Mouse (Mus musculus) layer of hippocampus, adult 8-10 months (tissue): ENCODE measurements at regions not wholly inside any gene's neighbourhood (a gene's known extent, or its start where the extent isn't known, plus 50 kb on each side); places are given as distances from the start of the nearest gene placed in this dataset.
A peak's percentile ranks its signal among the peaks of the same experiment; 100 is the strongest.

Experiments
- DNase-seq, 2 experiments: peaks; one replicate each; pipeline ENCODE4 v3.0.0; 2022; ENCODE audit warnings: low spot score in 2 of 2

DNA sequence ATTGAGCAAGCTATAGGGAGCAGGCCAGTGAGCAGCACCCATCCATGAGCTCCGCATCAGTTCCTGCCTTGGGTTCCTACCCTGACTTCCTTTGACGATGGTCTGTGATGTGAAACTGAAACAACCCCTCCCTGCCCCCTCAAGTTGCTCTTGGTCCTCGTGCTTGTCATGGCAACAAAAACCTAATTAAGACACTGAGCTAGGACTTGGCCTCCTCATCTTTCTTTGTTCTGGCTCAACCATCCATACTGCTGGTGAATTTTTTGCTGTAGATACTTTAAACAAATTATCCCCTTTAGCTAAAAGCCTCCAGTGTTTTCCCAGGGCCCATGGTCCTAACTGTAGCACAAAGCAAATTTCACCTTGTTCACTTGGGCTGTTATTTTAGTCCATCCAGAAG, 129.9 kb upstream of the Peli2 start:
- no peak for DNase-seq

DNA sequence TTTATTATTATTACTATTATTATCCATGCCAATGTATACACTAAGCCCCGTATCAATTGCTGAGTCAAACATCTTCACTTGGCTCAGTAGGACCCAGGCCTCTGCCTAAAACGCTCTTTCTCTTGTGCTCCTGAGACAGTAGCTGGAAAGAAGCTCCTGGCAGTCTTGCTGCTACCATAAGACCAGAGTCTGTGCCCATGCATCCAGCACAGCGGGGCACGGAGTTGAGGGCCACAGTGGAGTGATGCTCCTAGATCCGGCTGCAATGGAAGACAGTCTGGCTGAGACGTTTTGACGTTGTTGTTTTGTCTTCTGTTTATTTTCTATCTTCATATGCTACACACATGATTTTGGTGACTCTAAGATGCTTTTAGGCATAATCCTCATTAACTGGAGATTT, 129.1 kb upstream of the Peli2 start:
- no peak for DNase-seq

GRCm38 (mm10) chr14:47992091-47992490, 128.5 kb upstream of the Peli2 start:
- no peak for DNase-seq

GRCm38 (mm10) chr14:47992851-47993250, 127.8 kb upstream of the Peli2 start:
- DNase-seq = no peak

GRCm38 (mm10) chr14:47998936-47999335, 121.7 kb upstream of the Peli2 start:
- no peak for DNase-seq

- no peak for DNase-seq
Observed at GRCm38 (mm10) chr14:48005092-48005928, 115.3 kb upstream of the Peli2 start.

DNA sequence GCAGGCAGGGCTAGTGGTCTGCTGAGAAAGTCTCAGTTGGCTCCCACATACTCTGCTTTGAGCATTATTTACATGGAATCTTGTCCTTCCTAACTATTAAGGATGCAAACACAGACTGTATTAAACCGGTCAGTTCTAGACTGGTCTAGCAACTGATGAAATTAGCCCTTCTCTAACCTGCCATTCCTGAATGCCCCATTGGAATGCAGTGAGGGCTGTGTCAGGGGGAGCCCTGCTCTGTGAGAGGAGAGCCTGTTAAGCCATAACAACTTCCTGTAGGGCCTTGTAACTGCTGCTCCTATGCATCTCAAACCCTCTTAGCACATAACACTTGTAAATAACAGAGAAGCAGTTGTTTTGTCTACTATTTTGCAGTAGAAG, 114.7 kb upstream of the Peli2 start:
- DNase-seq = no peak

GRCm38 (mm10) chr14:48012361-48013215, 108.0 kb upstream of the Peli2 start:
- peak; percentile 29 to 61 for DNase-seq

DNA sequence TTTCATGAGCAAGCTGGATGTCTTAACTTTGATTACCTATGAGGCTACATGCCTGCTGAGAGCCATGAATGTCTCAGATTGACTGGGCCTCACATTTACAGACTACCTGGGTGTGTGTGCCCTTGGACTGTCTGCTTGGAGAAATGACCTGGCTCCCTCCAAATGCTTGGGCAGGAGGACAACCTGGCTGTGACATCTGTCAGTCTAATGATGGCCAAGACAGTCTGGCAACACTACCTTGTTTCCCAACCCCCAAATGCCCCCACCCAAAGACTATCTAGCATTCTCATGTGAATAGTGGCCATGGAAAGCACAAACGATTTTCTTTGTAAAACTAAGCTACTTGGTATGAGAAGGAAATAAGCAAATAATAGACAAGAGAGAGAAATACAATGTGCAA, 107.2 kb upstream of the Peli2 start:
- DNase-seq = no peak

- no peak for DNase-seq
Observed at GRCm38 (mm10) chr14:48014776-48015175, 105.8 kb upstream of the Peli2 start.

DNA sequence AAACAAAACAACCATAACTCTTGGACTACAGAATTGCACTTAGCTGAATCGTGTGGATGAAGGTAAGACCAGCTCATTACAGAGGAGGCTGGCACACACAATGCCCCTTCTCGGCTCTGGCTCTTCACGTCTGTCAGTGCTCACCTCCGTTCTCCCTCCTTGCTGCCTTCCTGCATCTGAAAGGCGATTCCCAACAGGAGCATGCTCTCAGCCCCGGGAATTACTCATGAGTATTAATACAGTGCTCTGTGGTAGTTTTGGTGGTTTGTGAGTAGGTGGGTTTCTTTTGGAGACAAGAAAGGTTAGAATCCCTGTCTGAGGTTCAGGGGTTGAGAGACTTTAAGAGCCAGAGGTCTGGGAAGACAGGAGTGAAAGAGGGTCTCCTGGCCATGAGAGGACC, 102.7 kb upstream of the Peli2 start:
- no peak for DNase-seq

- DNase-seq = no peak
Observed at GRCm38 (mm10) chr14:48019331-48019730, 101.3 kb upstream of the Peli2 start.

DNA sequence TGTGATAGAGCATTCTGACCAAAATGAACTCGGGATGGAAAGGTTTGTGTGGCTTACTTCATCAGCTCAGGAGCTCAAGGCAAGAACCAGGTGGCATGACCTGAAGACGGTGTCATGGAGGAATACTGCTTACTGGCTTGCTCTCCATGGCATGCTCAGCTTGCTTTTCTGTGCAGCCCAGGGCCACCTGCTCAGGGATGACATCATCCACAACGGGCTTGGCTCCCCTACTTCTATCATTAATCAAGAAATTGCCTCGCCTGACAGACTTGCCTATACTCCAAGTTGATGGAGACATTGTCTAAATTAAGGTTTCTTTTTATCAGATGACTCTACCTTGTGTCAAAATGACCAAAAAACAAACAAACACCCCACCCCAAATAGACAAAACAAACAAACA, 98.4 kb upstream of the Peli2 start:
- DNase-seq = no peak

- no peak for DNase-seq
Observed at GRCm38 (mm10) chr14:48024051-48024693, 96.5 kb upstream of the Peli2 start.

DNA sequence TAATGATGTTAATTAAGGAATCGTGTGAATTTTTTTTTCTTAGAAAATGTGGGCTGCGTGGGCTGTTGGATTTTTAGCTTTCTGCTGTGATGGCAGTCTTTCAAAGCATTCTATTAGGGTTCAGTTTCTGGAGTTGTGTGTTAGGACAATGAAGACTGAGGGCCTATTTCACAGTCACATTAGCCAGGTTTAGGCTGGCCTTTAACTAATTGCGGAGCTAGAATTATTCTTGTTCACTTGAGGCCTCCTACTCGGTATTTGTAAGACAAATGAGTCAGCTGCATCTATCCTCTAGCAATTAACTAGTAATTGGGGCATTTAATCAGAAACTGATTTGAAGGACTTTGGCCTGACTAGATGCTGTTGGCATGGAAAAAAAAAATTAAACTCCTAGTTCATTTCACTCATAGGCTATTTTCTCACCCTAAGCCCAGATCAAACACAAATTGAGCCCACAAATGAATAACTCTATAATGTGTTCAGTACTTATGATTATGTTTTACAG, 81.3 kb upstream of the Peli2 start:
- no peak for DNase-seq

GRCm38 (mm10) chr14:48046094-48046493, 74.5 kb upstream of the Peli2 start:
- DNase-seq = no peak

DNA sequence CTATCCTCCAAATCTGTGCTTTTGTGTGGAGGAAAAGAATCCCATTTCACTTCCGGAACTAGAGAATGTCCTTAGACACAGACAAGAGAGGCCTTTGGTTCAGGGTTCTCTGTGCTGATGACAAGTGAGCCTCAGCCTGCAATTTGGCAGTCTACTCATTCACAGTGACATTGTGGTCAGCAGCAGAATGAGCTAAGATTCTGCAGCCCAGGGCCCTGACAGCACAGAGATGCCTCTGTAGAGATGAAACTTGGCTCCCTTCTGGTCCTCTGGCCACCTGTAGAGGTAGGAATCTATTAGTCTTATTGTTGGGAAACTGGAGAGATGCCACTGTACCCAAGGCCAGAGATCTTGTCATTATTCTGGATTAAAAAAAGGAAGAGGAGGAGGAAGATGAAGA, 73.8 kb upstream of the Peli2 start:
- no peak for DNase-seq

GRCm38 (mm10) chr14:48049698-48050459, 70.7 kb upstream of the Peli2 start:
- DNase-seq = no peak

DNA sequence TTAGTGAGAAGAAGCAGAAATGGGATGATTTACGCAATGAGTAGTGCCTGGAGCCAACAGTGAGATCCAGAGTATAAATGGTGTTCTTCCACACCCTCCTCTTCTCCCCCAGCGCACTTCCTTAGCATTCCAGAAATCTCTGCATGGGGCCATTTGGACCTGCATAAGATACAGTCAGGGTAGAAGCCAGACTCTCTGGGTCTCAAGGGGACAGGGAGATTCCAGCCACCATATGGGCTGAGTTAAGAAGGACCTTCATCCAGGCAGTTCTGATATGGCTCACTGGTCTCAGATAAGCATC, 70.2 kb upstream of the Peli2 start:
- DNase-seq = no peak

- no peak for DNase-seq
Observed at GRCm38 (mm10) chr14:48051971-48052370, 68.7 kb upstream of the Peli2 start.

GRCm38 (mm10) chr14:48052405-48052804, 68.2 kb upstream of the Peli2 start:
- peak; percentile 4 to 37 for DNase-seq
